Mouse (Mus musculus): ENCODE measurements at regions not wholly inside any gene's neighbourhood (a gene's known extent, or its start where the extent isn't known, plus 50 kb on each side); places are given as distances from the start of the nearest gene placed in this dataset.
A peak's percentile ranks its signal among the peaks of the same experiment; 100 is the strongest.

- H3K27ac ChIP-seq (ENCODE audit: insufficient read depth, low read depth), result no peak overlapping the region
- H3K36me3 ChIP-seq (replicated peaks in 1 of 2; ENCODE audit: control insufficient read depth in 1 of 2, insufficient read depth in 1 of 2, low read length in 1 of 2), result peaks cover 0 to 7% of the 10 kb centered on the region in 2 experiments
- no peak overlapping the region for H3K4me2 ChIP-seq (ENCODE audit: insufficient read depth, low read depth, poor library complexity, severe bottlenecking)
- DNase-seq (ENCODE audit: extremely low read depth), result no peak
- H3K4me3 ChIP-seq (replicated peaks in 1 of 3; ENCODE audit: low read depth in 2 of 3, low read length in 2 of 3, poor library complexity in 1 of 3), result no peak overlapping the region
- dilution Hi-C loops (cut with MboI; ENCODE audit: extremely low pct_ligation_motif_present, extremely low pct_unique_long_range_greater_than_20kb, low sequenced_read_pairs) (no loop called here), in situ Hi-C loops (cut with MboI; ENCODE audit: low pct_ligation_motif_present, low pct_unique_long_range_greater_than_20kb, low sequenced_read_pairs) (no loop called here)
- no peak for TF ChIP-seq MAX (IDR thresholded peaks at IDR 0.05; ENCODE audit: low read length)
- no peak for TF ChIP-seq MAFK (IDR thresholded peaks at IDR 0.05; ENCODE audit: insufficient replicate concordance, low read length)
- no peak for TF ChIP-seq NELFE (IDR thresholded peaks at IDR 0.05; ENCODE audit: low read depth, low read length)
- TF ChIP-seq UBTF (IDR thresholded peaks at IDR 0.05; ENCODE audit: low read depth, low read length), result no peak
- TF ChIP-seq POLR2AphosphoS2 (IDR thresholded peaks at IDR 0.05; ENCODE audit: low read depth, low read length), result no peak
- no peak for TF ChIP-seq KAT2A (IDR thresholded peaks at IDR 0.05; ENCODE audit: insufficient replicate concordance, low read length)
- no peak for TF ChIP-seq JUN (IDR thresholded peaks at IDR 0.05; ENCODE audit: insufficient read depth, low read depth, low read length)
- H3K27me3 ChIP-seq (replicated peaks), result no peaks in the 10 kb centered on the region
- no peaks in the 10 kb centered on the region for H3K9me3 ChIP-seq (replicated peaks; ENCODE audit: low read length)
- H3K9ac ChIP-seq (ENCODE audit: insufficient read depth, low read depth), result no peak overlapping the region
- H3K4me1 ChIP-seq (ENCODE audit: control insufficient read depth in 1 of 2, insufficient read depth in 2 of 2), result peaks cover 28 to 68% of the 10 kb centered on the region in 2 experiments
- H3K79me2 ChIP-seq (replicated peaks; ENCODE audit: control insufficient read depth, extremely low read depth, insufficient read depth, poor library complexity, severe bottlenecking), result no peaks in the 10 kb centered on the region
Measured at GRCm38 (mm10) chr6:89257416-89257815, 105.0 kb downstream of the Plxna1 start.

- peak overlapping the region; percentile 56; the same call in 1 of the 2 replicates for H3K27ac ChIP-seq (ENCODE audit: insufficient read depth, low read depth)
- in situ Hi-C loops (cut with MboI; ENCODE audit: low pct_ligation_motif_present, low pct_unique_long_range_greater_than_20kb, low sequenced_read_pairs) (no loop called here), dilution Hi-C loops (cut with MboI; ENCODE audit: extremely low pct_ligation_motif_present, extremely low pct_unique_long_range_greater_than_20kb, low sequenced_read_pairs) (no loop called here)
- H3K36me3 ChIP-seq (replicated peaks in 1 of 2; ENCODE audit: control insufficient read depth in 1 of 2, insufficient read depth in 1 of 2, low read length in 1 of 2), result peaks cover 0 to 8% of the 10 kb centered on the region in 2 experiments
- peak; percentile 77 for DNase-seq (ENCODE audit: extremely low read depth)
- no peak overlapping the region for H3K4me2 ChIP-seq (ENCODE audit: insufficient read depth, low read depth, poor library complexity, severe bottlenecking)
- H3K79me2 ChIP-seq (replicated peaks; ENCODE audit: control insufficient read depth, extremely low read depth, insufficient read depth, poor library complexity, severe bottlenecking), result no peaks in the 10 kb centered on the region
- peaks cover 28 to 75% of the 10 kb centered on the region in 2 experiments for H3K4me1 ChIP-seq (ENCODE audit: control insufficient read depth in 1 of 2, insufficient read depth in 2 of 2)
- no peak overlapping the region for H3K4me3 ChIP-seq (replicated peaks in 1 of 3; ENCODE audit: low read depth in 2 of 3, low read length in 2 of 3, poor library complexity in 1 of 3)
- no peak overlapping the region for H3K9ac ChIP-seq (ENCODE audit: insufficient read depth, low read depth)
- H3K9me3 ChIP-seq (replicated peaks; ENCODE audit: low read length), result no peaks in the 10 kb centered on the region
- peak; percentile 55 for TF ChIP-seq MEF2A (IDR thresholded peaks at IDR 0.05; ENCODE audit: borderline replicate concordance, low read depth, low read length)
- TF ChIP-seq TBP (conservative IDR thresholded peaks at IDR 0.05; ENCODE audit: low read depth, low read length), result 0 out of 2 replicates have a peak, but pooled peaks have one; percentile 12
- no peak for TF ChIP-seq RCOR1 (conservative IDR thresholded peaks at IDR 0.05; ENCODE audit: low read depth, low read length)
- no peak for TF ChIP-seq CHD1 (IDR thresholded peaks at IDR 0.05; ENCODE audit: low read depth, low read length)
- peak; percentile 90 for TF ChIP-seq IRF4 (IDR thresholded peaks at IDR 0.05; ENCODE audit: low read depth, low read length)
- no peak for TF ChIP-seq KAT2A (IDR thresholded peaks at IDR 0.05; ENCODE audit: insufficient replicate concordance, low read length)
- TF ChIP-seq ETS1 (conservative IDR thresholded peaks at IDR 0.05; ENCODE audit: low read depth, low read length), result peak; percentile 52
- peak; percentile 68 for TF ChIP-seq BHLHE40 (IDR thresholded peaks at IDR 0.05; ENCODE audit: low read depth, low read length)
- TF ChIP-seq EP300 (IDR thresholded peaks at IDR 0.05; ENCODE audit: low read length), result peak; percentile 85
- TF ChIP-seq MAZ (IDR thresholded peaks at IDR 0.05; ENCODE audit: low read depth, low read length), result no peak
- TF ChIP-seq TCF12 (IDR thresholded peaks at IDR 0.05; ENCODE audit: low read depth, low read length), result peak; percentile 42; the same call in 1 of the 2 replicates
- H3K27me3 ChIP-seq (replicated peaks), result no peaks in the 10 kb centered on the region
Measured at GRCm38 (mm10) chr6:89258140-89258539, 104.3 kb downstream of the Plxna1 start.

All from CH12.LX (cell line).